Mouse (Mus musculus): ENCODE results near the gene Mpv17. TPM values are rescaled to one million over a fixed set of nuclear protein-coding genes. Genes with fewer than 3 reads are reported as not detected.
A peak's percentile ranks its signal among the peaks of the same experiment; 100 is the strongest.

The Mpv17 gene
- polyA plus RNA-seq, 1 experiment from 2014 or later: 54.0 TPM

GRCm38 (mm10) chr5:31136730-31137424, 17.2 kb downstream of the Mpv17 start:
- no peak for ATAC-seq (ENCODE audit: low FRiP score, low read depth)
- Histone ChIP-seq H3K9ac (no peak overlapping the region), H3K36me3 (0 out of 2 replicates have a peak, but pooled peaks cover 7% of the 10 kb centered on the region), H3K27ac (replicated peaks) (no peak overlapping the region), H3K4me1 (replicated peaks) (peaks cover 25% of the 10 kb centered on the region), H3K27me3 (peaks cover 62% of the 10 kb centered on the region), H3K4me3 (peak overlapping the region; percentile 39), H3K4me2 (peak overlapping the region; percentile 61), H3K9me3 (no peaks in the 10 kb centered on the region)
- 2% methylated on average over 33 of the region's 33 CpGs for WGBS

GRCm38 (mm10) chr5:31126050-31126449, 28.0 kb downstream of the Mpv17 start:
- no peaks in the 10 kb centered on the region for H3K9me3 ChIP-seq
- no peaks in the 10 kb centered on the region for H3K27me3 ChIP-seq
- no peaks in the 10 kb centered on the region for H3K4me1 ChIP-seq (replicated peaks)
- no peak for ATAC-seq (ENCODE audit: low FRiP score, low read depth)
- H3K27ac ChIP-seq (replicated peaks): no peak overlapping the region
- H3K9ac ChIP-seq: no peak overlapping the region
- H3K4me2 ChIP-seq: no peak overlapping the region
- H3K36me3 ChIP-seq: no peaks in the 10 kb centered on the region
- no peak overlapping the region for H3K4me3 ChIP-seq
- 39% methylated on average over 5 of the region's 5 CpGs for WGBS

- H3K4me3 ChIP-seq: no peak overlapping the region
- no peak overlapping the region for H3K4me2 ChIP-seq
- no peaks in the 10 kb centered on the region for H3K27me3 ChIP-seq
- no peak for ATAC-seq (ENCODE audit: low FRiP score, low read depth)
- H3K4me1 ChIP-seq (replicated peaks): no peaks in the 10 kb centered on the region
- H3K27ac ChIP-seq (replicated peaks): no peak overlapping the region
- no peaks in the 10 kb centered on the region for H3K36me3 ChIP-seq
- 45% methylated on average over 2 of the region's 2 CpGs for WGBS
- H3K9me3 ChIP-seq: no peaks in the 10 kb centered on the region
- no peak overlapping the region for H3K9ac ChIP-seq
These were observed 30.6 kb downstream of the Mpv17 start for GRCm38 (mm10) chr5:31123481-31123880.

GRCm38 (mm10) chr5:31121111-31121510, 32.9 kb downstream of the Mpv17 start:
- no peaks in the 10 kb centered on the region for H3K27me3 ChIP-seq
- no peak for ATAC-seq (ENCODE audit: low FRiP score, low read depth)
- no peaks in the 10 kb centered on the region for H3K36me3 ChIP-seq
- H3K4me1 ChIP-seq (replicated peaks): no peaks in the 10 kb centered on the region
- H3K9ac ChIP-seq: no peak overlapping the region
- H3K4me3 ChIP-seq: no peak overlapping the region
- no peak overlapping the region for H3K27ac ChIP-seq (replicated peaks)
- 87% methylated on average over 8 of the region's 8 CpGs for WGBS
- no peaks in the 10 kb centered on the region for H3K9me3 ChIP-seq
- no peak overlapping the region for H3K4me2 ChIP-seq

GRCm38 (mm10) chr5:31116912-31117311, 37.1 kb downstream of the Mpv17 start:
- Histone ChIP-seq H3K27me3 (no peaks in the 10 kb centered on the region), H3K9me3 (no peaks in the 10 kb centered on the region), H3K4me2 (no peak overlapping the region), H3K36me3 (no peaks in the 10 kb centered on the region), H3K4me3 (no peak overlapping the region), H3K4me1 (replicated peaks) (no peaks in the 10 kb centered on the region), H3K27ac (replicated peaks) (no peak overlapping the region), H3K9ac (no peak overlapping the region)
- WGBS: 31% methylated on average over 10 of the region's 10 CpGs
- ATAC-seq (ENCODE audit: low FRiP score, low read depth): no peak

GRCm38 (mm10) chr5:31116354-31116753, 37.7 kb downstream of the Mpv17 start, which contains the start of gene Trim54:
Trim54 (plus strand) TSS chr5:31116712.
- Histone ChIP-seq H3K4me3 (no peak within 1 kb of the TSS), H3K36me3 (no peaks in the 10 kb centered on the region), H3K4me1 (replicated peaks) (no peaks in the 10 kb centered on the region), H3K27ac (replicated peaks) (no peak within 1 kb of the TSS), H3K4me2 (no peak within 1 kb of the TSS), H3K9me3 (no peaks in the 10 kb centered on the region), H3K27me3 (no peaks in the 10 kb centered on the region), H3K9ac (no peak within 1 kb of the TSS)
- WGBS: 52% methylated on average over 3 of the region's 3 CpGs
- no peak for ATAC-seq (ENCODE audit: low FRiP score, low read depth)

GRCm38 (mm10) chr5:31110781-31111180, 43.3 kb downstream of the Mpv17 start:
- ATAC-seq (ENCODE audit: low FRiP score, low read depth): no peak
- no peak overlapping the region for H3K4me3 ChIP-seq
- no peak overlapping the region for H3K9ac ChIP-seq
- 34% methylated on average over 7 of the region's 7 CpGs for WGBS
- no peak overlapping the region for H3K4me2 ChIP-seq
- no peaks in the 10 kb centered on the region for H3K4me1 ChIP-seq (replicated peaks)
- H3K9me3 ChIP-seq: no peaks in the 10 kb centered on the region
- no peaks in the 10 kb centered on the region for H3K36me3 ChIP-seq
- H3K27ac ChIP-seq (replicated peaks): no peak overlapping the region
- H3K27me3 ChIP-seq: no peaks in the 10 kb centered on the region; the same call in 1 of the 2 replicates

- H3K9me3 ChIP-seq: no peaks in the 10 kb centered on the region
- 93% methylated on average over 18 of the region's 18 CpGs for WGBS
- no peak within 1 kb of the TSS for H3K27ac ChIP-seq (replicated peaks)
- no peaks in the 10 kb centered on the region for H3K36me3 ChIP-seq
- no peak for ATAC-seq (ENCODE audit: low FRiP score, low read depth)
- H3K4me3 ChIP-seq: no peak within 1 kb of the TSS
- no peaks in the 10 kb centered on the region; the same call in 1 of the 2 replicates for H3K27me3 ChIP-seq
- H3K9ac ChIP-seq: no peak within 1 kb of the TSS
- H3K4me2 ChIP-seq: no peak within 1 kb of the TSS
- no peaks in the 10 kb centered on the region for H3K4me1 ChIP-seq (replicated peaks)
These were observed 46.0 kb downstream of the Mpv17 start, which contains the start of gene Slc30a3 for GRCm38 (mm10) chr5:31108000-31108490. Slc30a3 (minus strand) TSS chr5:31108237.

GRCm38 (mm10) chr5:31105814-31106335, 48.2 kb downstream of the Mpv17 start, which contains the start of gene Dnajc5g:
Dnajc5g (plus strand) TSS chr5:31106285.
- Histone ChIP-seq H3K4me2 (no peak within 1 kb of the TSS), H3K4me3 (no peak within 1 kb of the TSS), H3K36me3 (no peaks in the 10 kb centered on the region), H3K27ac (replicated peaks) (no peak within 1 kb of the TSS), H3K9ac (no peak within 1 kb of the TSS), H3K27me3 (no peaks in the 10 kb centered on the region; the same call in 1 of the 2 replicates), H3K4me1 (replicated peaks) (no peaks in the 10 kb centered on the region), H3K9me3 (no peaks in the 10 kb centered on the region)
- ATAC-seq (ENCODE audit: low FRiP score, low read depth): no peak
- 83% methylated on average over 9 of the region's 9 CpGs for WGBS

GRCm38 (mm10) chr5:31095711-31096480, 58.2 kb downstream of the Mpv17 start:
- peaks cover 59% of the 10 kb centered on the region for H3K27me3 ChIP-seq
- WGBS: 27% methylated on average over 11 of the region's 11 CpGs

GRCm38 (mm10) chr5:31094799-31095691, 59.0 kb downstream of the Mpv17 start:
- no peak overlapping the region for H3K27ac ChIP-seq (replicated peaks)
- H3K9me3 ChIP-seq: no peaks in the 10 kb centered on the region
- H3K36me3 ChIP-seq: no peaks in the 10 kb centered on the region
- peak overlapping the region; percentile 49 for H3K4me3 ChIP-seq
- ATAC-seq (ENCODE audit: low FRiP score, low read depth): no peak
- under 1% methylated on average over 59 of the region's 59 CpGs for WGBS
- peak overlapping the region; percentile 57 for H3K4me2 ChIP-seq
- H3K27me3 ChIP-seq: peaks cover 67% of the 10 kb centered on the region
- peaks cover 42% of the 10 kb centered on the region for H3K4me1 ChIP-seq (replicated peaks)
- H3K9ac ChIP-seq: no peak overlapping the region

More at GRCm38 (mm10) chr5:31095711-31096480, 58.2 kb downstream of the Mpv17 start:
- Histone ChIP-seq H3K4me3 (peak overlapping the region; percentile 49), H3K27ac (replicated peaks) (no peak overlapping the region), H3K9ac (no peak overlapping the region), H3K4me2 (peak overlapping the region; percentile 57), H3K36me3 (no peaks in the 10 kb centered on the region), H3K9me3 (no peaks in the 10 kb centered on the region), H3K4me1 (replicated peaks) (peaks cover 42% of the 10 kb centered on the region)
- ATAC-seq (ENCODE audit: low FRiP score, low read depth): no peak

Measured in hindbrain, embryonic 15.5 days (tissue).